Mouse (Mus musculus) erythroblast, adult 5-6 weeks (primary cell): ENCODE data around the gene Sh3rf1. TPM values are rescaled to one million over a fixed set of nuclear protein-coding genes. Genes with fewer than 3 reads are reported as not detected.

ENCODE experiments used
- ATAC-seq: replicated peaks from 2 replicates; pipeline ENCODE4 v1.8.0; 2016; ENCODE audit warnings: moderate number of reproducible peaks, mild to moderate bottlenecking, moderate TSS enrichment, inconsistent platforms; ENCODE audit not compliant: poor library complexity, low FRiP score, severe bottlenecking
- total RNA-seq, 2 experiments: library from RNA; stranded (forward) in 1 of 2; stranded (reverse) in 1 of 2; fragments of 150-400 nt in 1 of 2; fragments of 200-764, 138-1000 nt in 1 of 2; gene quantifications; 2 replicates each; pipeline versions ENCODE4 v1.2.3 to v1.2.4; 2015 to 2017; ENCODE audit warnings: low replicate concordance in 2 of 2

The Sh3rf1 gene
- total RNA-seq, 2 experiments from 2014 or later = 0.19 to 0.43 TPM

DNA sequence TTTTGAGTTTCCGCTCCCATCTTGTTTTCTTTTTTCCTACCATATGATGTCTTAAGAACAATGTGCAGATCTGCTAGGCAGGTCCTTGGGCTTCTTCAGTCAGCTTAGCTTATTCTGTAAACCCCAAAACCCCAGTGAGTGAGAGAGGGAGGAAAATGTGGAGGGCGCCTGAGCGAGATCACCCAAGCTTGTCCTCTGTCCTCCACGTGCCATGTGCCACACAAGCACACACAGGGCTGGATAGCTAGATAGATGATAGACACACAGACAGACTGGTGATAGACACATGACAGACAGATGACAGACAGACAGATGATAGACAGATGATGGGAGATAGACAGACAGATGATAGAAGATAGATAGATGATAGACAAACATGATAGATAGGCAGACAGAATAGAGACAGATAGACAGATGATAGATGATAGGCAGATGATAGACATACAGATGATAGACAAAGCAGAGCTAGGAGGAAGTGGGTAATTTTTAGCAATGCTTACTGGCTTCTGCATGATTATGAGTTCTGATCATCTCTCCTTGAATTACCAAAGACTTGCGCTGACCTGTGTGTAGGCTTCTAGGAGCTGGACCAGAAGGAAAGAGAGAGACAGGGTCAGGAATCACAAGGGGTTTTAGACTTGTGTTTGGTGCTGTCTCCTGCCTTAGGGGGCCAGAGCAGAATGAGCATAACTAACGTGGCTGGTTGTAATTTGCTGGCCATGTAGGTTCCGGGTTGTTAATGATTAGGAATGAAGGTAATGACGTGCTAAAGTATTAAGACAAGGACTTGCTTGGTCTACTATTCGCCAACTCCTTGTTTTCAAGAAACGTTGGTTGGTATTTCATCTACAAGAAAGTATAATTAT is 58.9 kb downstream of the Sh3rf1 start:
- no peak for ATAC-seq

DNA sequence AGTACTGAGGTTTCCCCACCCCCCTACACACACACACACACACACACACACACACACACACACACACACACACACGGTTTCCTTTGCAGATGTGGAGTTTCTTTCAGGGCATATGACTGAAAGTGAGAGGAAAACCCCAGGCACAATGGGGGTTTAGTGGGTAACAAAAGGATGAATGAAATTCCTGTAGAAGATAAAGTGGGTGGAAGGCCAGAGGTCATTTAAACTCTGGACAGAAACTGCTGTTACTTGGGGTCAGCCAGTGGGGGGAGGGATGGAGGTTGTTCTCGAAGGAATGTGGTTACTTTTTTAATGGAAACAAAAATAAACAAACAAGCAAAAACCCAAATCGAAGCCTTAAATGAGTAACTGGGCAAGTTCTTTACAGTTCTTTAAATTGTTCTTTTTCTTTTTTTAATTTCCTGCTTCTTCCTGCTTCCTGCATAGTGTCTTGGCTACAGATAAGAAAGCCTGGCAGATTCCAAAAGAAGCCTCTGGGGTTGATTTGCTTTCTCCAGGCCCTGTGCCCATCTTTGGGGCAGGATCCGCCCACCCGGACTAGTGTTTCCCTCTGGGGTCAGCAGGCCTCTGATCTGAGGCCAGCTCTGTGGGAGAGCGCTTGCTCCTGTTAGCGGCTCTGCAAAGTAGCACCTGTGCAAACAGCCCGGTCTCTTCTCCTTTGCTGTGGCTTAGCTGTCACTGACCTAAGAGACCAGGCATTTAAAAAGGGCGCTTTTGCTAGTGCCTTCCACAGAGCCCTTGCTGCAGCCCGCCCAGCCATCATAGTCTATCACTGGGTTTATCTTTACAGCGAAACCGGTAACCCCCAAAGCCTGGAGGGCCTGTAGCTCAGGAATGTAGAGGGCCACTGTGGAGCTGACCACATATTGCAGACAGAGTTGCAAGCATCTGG is 59.8 kb downstream of the Sh3rf1 start:
- ATAC-seq = no peak

DNA sequence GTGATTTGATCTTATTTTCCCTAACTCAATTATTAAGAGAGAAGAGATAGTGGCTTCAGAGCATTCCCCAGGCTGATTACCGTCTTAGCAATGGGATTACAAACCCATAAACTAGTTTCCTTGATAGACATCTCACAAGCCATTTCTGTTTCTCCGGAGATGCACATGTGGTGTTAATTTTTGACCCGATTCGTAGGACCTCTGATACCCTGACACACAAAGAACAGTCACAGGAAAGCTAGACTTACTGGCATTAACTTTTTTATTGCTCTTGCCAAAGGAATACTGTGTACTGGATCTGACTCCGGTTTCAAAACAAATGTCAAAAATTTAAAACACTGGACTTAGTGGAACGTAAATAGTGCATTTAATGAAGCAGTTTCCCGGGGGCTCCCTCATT is 62.2 kb downstream of the Sh3rf1 start:
- ATAC-seq = no peak

DNA sequence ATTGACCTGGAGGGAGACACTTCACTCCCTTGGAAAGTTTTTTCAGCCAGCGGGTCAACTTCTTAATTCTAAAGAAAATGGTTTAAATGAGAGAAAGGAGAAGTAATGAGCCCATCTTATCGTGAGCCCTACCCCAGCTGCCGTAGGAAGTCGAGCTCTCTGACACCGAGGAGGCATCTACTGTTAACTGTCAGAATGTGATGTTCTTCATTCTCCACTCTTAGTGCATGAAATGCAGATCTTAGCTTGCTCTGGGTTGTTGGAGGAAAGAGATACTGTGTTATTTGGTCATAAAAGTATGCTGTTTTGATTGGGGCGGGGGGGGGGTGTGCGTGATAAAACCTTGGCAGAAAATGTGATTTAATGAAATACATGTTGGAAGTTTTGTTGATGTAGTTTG is 62.7 kb downstream of the Sh3rf1 start:
- no peak for ATAC-seq

DNA sequence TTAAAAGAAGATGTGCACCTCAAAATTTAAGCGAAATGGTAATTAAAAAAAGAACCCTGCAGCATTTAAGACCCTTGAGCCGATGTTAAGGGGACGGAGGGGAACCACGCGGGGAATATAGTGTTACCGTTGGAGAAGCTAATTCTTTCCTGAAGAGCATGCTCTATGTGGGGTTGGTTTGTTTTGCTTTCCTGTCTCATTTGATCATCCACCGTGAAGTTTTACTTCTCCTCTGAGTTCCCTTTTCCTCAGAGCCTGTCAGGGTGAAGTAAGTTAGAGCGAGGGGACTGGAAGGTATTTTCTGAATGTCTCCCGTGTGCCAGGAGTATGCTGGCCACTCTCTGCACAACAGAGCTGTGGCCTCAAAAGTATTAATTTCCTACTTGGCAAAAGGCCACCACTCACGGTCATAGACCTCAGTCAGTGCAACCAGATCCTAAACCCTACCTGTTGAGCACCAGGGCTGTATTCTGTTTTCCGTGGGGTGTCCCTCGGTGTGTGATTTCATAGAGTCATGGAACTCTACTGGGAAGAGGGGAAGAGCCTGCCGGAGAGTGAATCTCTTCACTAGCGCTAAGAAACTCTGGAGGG is 63.2 kb downstream of the Sh3rf1 start:
- no peak for ATAC-seq

DNA sequence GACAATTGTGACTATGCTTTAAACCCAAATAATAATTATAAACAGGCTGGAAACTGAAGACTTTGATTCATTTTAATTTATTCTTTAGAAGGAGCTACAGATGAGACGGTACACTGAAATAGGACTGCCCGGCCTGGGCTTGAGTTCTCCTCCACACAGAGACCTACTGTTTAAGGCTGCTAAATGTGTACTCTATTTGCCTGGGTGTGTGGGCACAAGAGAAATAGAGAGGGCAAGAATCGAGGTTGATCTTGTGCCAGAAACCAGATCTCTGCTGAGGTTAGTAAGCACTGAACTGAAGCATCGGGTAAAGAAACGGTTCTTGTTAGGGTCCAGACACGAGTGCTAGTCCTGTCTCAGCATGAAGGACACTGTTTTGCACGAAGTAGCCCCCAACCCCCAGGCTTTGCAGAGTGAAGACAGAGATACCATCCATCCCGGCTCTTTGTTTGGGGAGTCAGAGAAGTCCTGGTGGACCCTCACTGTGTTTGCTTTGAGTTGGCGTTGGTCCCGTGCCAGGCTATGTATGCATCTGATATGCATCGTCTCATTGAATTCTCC is 64.4 kb downstream of the Sh3rf1 start:
- no peak for ATAC-seq

DNA sequence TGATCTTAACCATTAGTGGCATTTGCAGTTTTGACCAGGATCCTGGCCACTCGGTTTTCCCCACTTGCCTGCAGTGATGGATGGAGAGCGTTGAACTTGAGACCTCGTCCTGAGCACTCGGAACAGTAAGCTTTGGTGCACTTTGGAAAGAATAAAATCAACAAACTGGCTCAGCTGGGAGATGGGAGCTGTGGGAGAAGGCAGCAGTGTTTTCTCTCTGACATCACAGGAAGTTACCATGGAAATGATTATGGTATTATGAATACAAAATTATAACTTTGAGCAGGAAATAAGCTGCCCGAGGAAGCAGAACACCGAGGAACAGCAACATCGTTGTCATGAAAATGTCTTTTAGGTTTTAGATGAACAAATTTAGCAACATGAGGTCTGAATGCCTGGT is 65.0 kb downstream of the Sh3rf1 start:
- ATAC-seq = no peak

DNA sequence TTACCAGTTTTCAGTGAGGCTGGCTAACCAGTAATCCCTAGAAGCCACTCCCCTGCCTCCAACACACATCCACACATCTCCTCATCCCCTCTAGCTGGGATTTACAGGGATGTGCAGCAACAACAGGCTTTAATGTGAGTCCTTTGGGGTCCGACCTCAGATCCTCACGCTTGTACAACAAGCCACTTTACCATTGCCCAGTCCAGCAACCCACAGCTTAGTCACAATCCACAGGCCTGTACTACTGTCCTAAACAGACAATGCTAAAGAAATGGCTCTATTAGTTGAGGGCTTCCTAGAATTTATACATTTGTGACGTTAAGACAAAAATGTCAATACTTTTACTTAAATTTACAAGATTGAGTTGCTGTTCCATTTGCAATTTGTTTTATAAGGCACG is 71.4 kb downstream of the Sh3rf1 start:
- no peak for ATAC-seq

DNA sequence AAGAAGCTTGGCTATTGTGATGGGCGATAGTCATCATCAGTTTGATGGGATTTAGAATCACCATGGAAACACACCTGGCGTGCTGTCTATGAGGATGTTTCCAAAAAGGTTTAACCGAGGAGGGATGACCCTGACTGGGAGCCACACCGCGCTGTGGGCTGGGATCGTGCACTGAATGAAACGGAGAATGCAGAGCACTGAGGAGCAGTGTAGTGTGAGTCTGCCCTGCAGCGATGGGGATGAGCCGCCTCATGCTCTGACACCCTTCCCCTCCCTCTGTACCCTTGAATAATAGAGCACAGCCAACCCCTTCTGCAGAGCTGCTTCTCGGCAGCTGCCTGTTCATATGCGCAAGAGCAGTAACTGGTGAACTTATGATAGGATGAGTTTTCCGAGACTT is 71.8 kb downstream of the Sh3rf1 start:
- ATAC-seq = no peak

DNA sequence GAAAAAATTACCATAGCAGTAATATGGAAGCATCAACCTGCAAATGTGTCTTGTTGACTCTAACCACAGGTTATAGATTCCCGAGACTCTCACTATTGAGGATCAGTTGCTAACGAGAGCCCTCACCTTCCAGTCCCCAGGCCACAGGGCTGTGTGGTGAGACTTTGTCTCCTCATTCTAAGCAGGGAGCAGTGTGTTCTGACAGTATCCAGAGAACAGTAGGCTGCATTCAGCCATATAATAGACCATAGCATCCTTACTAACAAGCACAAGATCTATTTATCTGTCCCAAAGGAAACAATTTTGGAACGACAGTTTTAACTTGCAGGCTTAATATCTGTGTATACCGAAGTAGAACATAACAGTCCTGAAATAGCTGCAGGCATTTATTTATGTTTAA is 75.2 kb downstream of the Sh3rf1 start:
- no peak for ATAC-seq

DNA sequence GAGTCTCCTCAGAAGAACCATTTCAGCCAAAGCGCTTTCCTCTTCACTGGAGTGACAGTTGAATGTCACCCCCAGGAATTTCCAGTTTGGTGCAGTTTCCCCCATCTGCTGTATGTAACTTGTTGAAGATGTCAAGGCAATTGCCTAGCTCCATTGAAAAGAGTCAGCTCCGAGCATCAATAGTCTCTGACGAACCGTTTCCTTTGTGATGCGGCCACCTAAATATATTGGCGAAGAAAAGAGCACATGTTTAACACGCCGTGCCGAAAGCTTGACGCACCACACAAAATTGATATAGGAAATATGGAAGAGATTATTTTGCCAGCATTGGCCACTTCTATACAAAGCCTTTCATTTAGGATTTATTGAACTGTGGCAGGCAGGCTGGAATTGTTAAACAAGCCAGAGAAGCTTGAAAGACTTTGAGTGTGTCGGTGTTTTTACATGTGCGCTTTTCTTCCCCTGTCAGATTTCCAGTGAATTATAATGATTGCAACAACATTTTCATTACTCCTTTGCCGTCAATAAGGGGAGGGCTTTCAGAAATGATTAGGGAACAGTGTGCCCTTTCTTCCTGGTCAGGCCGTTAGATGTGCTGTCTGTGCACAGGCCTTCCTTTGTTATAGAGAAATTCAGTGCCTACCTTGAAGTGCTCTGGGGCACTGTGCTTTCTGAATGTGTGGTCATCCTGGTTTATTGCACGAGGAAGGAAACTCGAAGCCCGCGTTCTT is 77.8 kb downstream of the Sh3rf1 start:
- ATAC-seq = no peak

DNA sequence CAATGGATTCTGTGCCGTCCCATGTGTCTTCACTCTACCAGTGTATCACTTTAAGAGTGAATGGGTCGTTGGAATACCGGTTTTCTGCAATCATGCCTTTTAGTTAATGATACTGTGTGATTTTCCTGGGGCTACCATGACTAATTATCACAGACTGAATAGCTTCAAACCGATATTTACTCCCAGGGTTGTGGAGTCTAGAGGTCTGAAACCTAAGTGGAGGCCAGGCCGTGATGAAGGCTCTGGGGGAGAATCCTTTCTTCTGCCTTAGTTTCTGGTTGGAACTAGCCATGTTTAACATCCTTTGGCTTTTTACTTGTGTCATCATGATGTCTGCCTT is 78.3 kb downstream of the Sh3rf1 start:
- no peak for ATAC-seq

DNA sequence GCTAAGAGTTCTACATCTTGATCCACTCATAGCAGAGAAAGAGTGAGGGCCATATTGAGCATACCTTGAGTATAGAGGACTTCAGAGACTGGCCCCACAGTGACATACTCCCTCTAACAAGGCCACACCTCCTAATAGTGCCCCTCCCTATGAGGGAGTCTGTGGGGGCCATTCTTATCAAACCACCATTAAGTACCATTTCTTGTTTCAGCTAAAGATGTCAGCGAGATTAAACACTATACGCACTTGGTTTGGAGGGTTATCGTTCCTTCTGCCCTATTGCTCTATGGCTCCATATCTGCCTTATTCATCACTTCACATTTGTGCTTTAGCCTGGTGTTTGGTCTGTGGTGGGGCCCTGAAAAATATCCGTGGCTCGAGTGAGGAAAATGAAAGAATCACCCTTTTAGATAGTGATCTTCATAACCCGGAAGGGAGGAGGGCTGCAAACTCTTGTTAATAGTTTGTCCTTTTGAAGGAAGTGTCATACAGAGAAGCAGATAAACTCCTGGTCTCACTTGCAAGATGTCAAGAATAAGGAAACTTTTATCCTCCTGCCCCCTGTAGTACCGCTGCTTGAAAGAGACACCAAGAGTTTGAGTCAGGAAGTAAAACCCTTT is 81.9 kb downstream of the Sh3rf1 start:
- no peak for ATAC-seq

DNA sequence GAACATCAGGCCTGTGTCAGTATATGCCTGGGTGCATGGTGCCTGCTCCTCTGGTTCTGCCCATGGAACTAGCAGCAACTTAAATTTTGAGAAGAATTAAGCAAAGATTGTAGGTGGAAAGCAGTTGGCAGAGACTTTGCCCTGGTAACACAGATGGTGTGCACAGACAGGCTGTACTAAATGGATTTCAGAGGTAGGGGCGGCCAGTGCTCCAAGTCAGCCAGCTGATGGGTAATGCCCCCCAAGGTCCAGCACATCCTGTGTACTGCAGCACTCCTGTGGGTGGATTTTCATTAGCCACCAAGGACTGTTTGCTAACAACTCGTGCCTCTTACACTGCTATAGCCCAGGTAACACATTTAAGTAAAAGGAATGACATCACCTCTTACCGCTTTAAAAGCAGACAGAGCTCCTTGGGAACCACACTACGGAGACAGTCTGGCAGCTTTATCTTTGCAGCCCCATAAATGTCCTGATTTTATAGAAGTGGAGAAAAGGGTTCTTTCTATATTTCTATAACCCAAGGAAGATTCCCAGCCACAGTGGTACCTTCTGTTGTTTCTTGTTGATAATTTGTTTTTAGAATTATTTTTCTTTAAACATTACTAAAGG is 82.9 kb downstream of the Sh3rf1 start:
- ATAC-seq = no peak

DNA sequence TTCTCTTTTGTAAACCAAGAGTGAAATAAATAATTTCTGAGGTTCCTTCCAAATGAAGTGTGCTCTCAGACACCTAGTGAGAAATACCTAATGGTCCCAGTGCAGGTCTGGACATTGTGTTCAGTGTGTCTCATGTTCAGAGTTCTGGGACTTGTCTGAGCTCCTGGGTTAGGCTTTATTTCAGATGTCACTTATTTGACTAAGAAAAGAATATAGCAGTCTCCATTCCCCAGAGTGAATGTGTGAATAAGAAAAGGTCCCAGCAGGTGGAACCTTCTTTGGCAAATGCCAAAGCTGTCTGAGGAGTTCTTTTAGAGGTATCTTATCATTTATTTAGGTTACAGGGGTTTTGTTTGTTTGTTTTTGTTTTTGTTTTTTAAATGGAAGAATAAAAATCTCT is 85.2 kb downstream of the Sh3rf1 start:
- no peak for ATAC-seq

DNA sequence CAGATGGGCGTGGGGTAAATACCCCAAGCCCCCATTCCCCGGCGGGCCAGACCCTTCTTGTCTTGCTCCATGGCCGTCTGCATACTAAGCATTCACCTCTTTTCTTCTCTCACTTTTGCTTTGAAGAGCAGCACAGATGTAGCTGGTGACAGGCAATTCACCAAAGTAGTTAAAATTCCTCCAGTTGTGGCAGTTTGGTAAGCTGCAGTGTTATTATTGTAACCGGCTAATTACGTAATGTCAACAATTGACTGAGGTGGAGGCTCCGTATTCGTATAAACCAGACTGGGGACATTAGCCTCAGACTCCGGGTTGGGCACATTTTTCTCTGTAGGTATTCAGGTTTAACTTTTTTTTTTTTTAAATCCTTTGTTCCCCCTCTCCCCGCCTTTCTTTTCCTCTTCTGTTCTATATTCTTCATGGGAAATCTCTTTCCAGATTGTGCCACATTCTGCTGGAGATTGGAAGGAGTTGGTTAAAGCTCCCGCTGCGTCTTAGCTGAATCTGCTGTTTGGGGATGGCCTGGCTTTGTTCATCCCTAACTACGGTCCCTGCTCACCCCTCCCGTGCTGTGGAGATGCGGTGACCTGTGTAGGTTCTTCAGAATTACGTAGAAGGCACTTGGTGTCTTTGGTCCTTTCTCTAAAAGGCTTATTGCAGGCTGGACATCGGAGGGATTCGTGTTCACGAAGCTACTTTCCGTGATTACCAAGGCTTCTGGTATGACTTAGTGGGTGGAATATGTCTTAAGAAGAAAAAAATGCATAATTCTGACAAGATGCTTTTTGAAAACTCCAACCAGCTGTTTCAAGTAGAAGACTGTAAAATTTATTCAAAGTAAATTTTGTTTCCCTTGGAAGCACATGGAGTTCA is 86.1 kb downstream of the Sh3rf1 start:
- no peak for ATAC-seq

DNA sequence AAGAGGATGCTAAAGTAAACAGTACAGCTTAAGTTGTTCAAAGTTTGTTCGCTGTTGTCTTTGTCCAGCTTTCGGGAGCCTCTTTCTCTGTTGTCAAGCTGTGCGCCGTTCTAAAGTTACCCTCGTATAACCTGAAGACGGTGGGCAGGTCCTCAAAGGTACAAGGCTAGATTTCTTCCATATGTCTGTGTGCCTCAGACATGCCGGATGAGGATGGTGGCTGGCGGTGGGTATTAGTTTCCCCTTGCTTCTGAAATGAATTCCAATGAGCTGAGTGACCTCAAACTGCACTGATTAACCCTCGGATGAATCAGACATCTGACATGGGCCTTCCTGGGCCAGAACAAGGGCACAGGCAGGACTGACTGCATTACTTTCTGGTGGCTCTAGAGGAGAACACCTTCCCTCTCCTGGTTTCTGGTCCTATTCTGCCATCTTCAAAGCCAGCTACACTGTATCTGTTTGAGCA is 86.8 kb downstream of the Sh3rf1 start:
- no peak for ATAC-seq

DNA sequence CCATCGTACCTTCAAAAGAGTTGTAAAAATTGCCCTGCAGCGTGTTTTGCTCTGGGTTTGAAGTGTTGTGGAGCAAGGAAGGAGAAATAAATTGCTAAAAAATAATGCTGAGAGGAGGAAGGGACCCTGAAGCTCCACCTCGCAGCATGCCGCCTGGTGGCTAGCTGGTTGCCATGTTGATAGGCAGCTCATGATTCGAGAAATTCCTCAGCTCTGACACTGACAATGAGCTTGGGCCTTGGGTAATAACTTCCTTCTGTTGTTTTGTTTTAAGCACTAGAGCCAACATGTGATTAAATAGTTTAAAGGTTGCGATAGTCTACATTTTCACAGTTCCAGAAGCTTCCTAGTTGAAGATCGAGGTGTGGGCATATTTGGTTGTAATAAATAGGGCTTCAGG is 89.3 kb downstream of the Sh3rf1 start:
- ATAC-seq = no peak
